Mouse (Mus musculus) layer of hippocampus, postnatal 14 days (tissue): ENCODE measurements at regions not wholly inside any gene's neighbourhood (a gene's known extent, or its start where the extent isn't known, plus 50 kb on each side); places are given as distances from the start of the nearest gene placed in this dataset.

Experiments
- DNase-seq, 2 experiments: peaks; one replicate each; pipeline ENCODE4 v3.0.0; 2021 to 2022; ENCODE audit warnings: low spot score in 2 of 2, mixed read lengths in 1 of 2

- no peak for DNase-seq
Measured at GRCm38 (mm10) chr2:61105169-61105568, 142.2 kb upstream of the Rbms1 start.

GRCm38 (mm10) chr2:61100854-61101253, 137.9 kb upstream of the Rbms1 start:
- DNase-seq, result no peak

- no peak for DNase-seq
Measured at GRCm38 (mm10) chr2:61088501-61088900, 125.5 kb upstream of the Rbms1 start.

GRCm38 (mm10) chr2:61084835-61085234, 121.8 kb upstream of the Rbms1 start:
- no peak for DNase-seq

- DNase-seq, result no peak
Measured at GRCm38 (mm10) chr2:61083100-61083499, 120.1 kb upstream of the Rbms1 start.

- no peak for DNase-seq
Measured at GRCm38 (mm10) chr2:61082640-61083039, 119.6 kb upstream of the Rbms1 start.

- peak in 1 of 2 experiments; percentile 17 for DNase-seq
Measured at GRCm38 (mm10) chr2:61080006-61080405, 117.0 kb upstream of the Rbms1 start.

GRCm38 (mm10) chr2:61071025-61071424, 108.0 kb upstream of the Rbms1 start:
- no peak for DNase-seq

- no peak for DNase-seq
Measured at GRCm38 (mm10) chr2:61067877-61068276, 104.9 kb upstream of the Rbms1 start.

GRCm38 (mm10) chr2:61062125-61062524, 99.1 kb upstream of the Rbms1 start:
- DNase-seq, result no peak

- no peak for DNase-seq
Measured at GRCm38 (mm10) chr2:61060906-61061305, 97.9 kb upstream of the Rbms1 start.

GRCm38 (mm10) chr2:61058545-61059235, 95.7 kb upstream of the Rbms1 start:
- peak in 1 of 2 experiments; percentile 3 for DNase-seq

GRCm38 (mm10) chr2:61052296-61052695, 89.3 kb upstream of the Rbms1 start:
- no peak for DNase-seq

GRCm38 (mm10) chr2:61051808-61052207, 88.8 kb upstream of the Rbms1 start:
- no peak for DNase-seq

- DNase-seq, result no peak
Measured at GRCm38 (mm10) chr2:61046111-61046767, 83.2 kb upstream of the Rbms1 start.

GRCm38 (mm10) chr2:61045467-61045866, 82.5 kb upstream of the Rbms1 start:
- DNase-seq, result no peak

- no peak for DNase-seq
Measured at GRCm38 (mm10) chr2:61032920-61033319, 69.9 kb upstream of the Rbms1 start.

- DNase-seq, result no peak
Measured at GRCm38 (mm10) chr2:61029706-61030105, 66.7 kb upstream of the Rbms1 start.

- no peak for DNase-seq
Measured at GRCm38 (mm10) chr2:61028578-61028977, 65.6 kb upstream of the Rbms1 start.

- DNase-seq, result no peak
Measured at GRCm38 (mm10) chr2:61027686-61028085, 64.7 kb upstream of the Rbms1 start.

- peak; percentile 35 to 67 for DNase-seq
Measured at GRCm38 (mm10) chr2:61022411-61022810, 59.4 kb upstream of the Rbms1 start.

GRCm38 (mm10) chr2:61020791-61021190, 57.8 kb upstream of the Rbms1 start:
- DNase-seq, result no peak

GRCm38 (mm10) chr2:61013006-61013405, 50.0 kb upstream of the Rbms1 start:
- no peak for DNase-seq
